Comparison of ENCODE assay signal across 10 mouse cellular contexts in the genomic region with DNA sequence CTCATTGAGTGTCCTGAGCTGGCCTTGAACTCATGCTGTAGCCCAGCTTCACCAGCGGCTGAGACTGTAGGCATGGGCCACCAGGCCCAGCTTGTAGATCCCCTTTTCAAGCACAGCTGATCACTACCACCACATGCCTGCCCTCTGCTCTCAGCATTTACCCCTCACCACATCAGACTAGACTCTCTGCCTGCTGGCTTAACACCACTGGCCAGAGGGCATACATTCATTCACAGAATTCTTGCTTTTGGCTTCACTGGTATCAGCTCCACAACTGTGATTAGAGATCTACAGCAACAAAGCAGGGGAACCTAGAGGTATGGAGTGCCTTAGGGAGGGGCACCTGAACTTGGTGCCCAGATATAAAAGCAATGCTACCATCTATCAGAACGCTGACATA. TPM values are rescaled to one million over a fixed set of nuclear protein-coding genes. Genes with fewer than 3 reads are reported as not detected.
DNase-seq lines count a peak whose midpoint lies in the region; ATAC-seq and TF ChIP-seq lines count a peak whose summit lies in the region.
"Had no signal": no experiment of that assay in that cellular context is flagged by ENCODE, and none has a peak within 500 bp of the region (broad histone marks: within the 10 kb centered on the region; RNA-seq: fewer than 3 reads in every experiment).

No protein-coding gene starts in this region.

- no peak overlapping the region for H3K27ac ChIP-seq in liver, embryonic 11.5 days (ENCODE audit: low read depth, low read length)
- H3K27ac ChIP-seq in forebrain, embryonic 11.5 days (ENCODE audit: low read depth, low read length): no peak overlapping the region
- no peak overlapping the region for H3K27ac ChIP-seq in intestine, postnatal 0 days (ENCODE audit: low read depth, low read length)
- H3K27ac ChIP-seq in neural tube, embryonic 13.5 days (replicated peaks): peak overlapping the region; percentile 91; the same call in 1 of the 2 replicates

- peak overlapping the region; percentile 57 for H3K4me2 ChIP-seq in liver, embryonic 11.5 days
- peak overlapping the region; percentile 60; the same call in 1 of the 2 replicates for H3K4me2 ChIP-seq in forebrain, embryonic 11.5 days (ENCODE audit: low read depth, low read length, severe bottlenecking)
- peak overlapping the region; percentile 53; the same call in 1 of the 2 replicates for H3K4me2 ChIP-seq in intestine, postnatal 0 days (replicated peaks; ENCODE audit: low read depth)
- peak overlapping the region; percentile 53 for H3K4me2 ChIP-seq in neural tube, embryonic 13.5 days

- H3K9ac ChIP-seq in liver, embryonic 11.5 days (ENCODE audit: low read depth, low read length): no peak overlapping the region
- peak overlapping the region; percentile 32 for H3K9ac ChIP-seq in forebrain, embryonic 11.5 days (ENCODE audit: low read length)
- H3K9ac ChIP-seq in intestine, postnatal 0 days (ENCODE audit: low read depth, low read length): no peak overlapping the region
- peak overlapping the region; percentile 8; the same call in 1 of the 2 replicates for H3K9ac ChIP-seq in neural tube, embryonic 13.5 days

- peaks cover 14% of the 10 kb centered on the region for H3K4me1 ChIP-seq in liver, embryonic 11.5 days (replicated peaks; ENCODE audit: control insufficient read depth, insufficient read depth, low read length)
- H3K4me1 ChIP-seq in forebrain, embryonic 11.5 days (replicated peaks; ENCODE audit: control insufficient read depth, insufficient read depth, low read length): peaks cover 3% of the 10 kb centered on the region; the same call in 1 of the 2 replicates
- H3K4me1 ChIP-seq in intestine, postnatal 0 days (replicated peaks; ENCODE audit: control insufficient read depth, insufficient read depth, low read length): peaks cover 6% of the 10 kb centered on the region; the same call in 1 of the 2 replicates
- H3K4me1 ChIP-seq in neural tube, embryonic 13.5 days (replicated peaks): peaks cover 17% of the 10 kb centered on the region

- H3K36me3 ChIP-seq in liver, embryonic 11.5 days (ENCODE audit: control insufficient read depth, insufficient read depth, low read length): peaks cover 5% of the 10 kb centered on the region; the same call in 1 of the 2 replicates
- no peaks in the 10 kb centered on the region; the same call in 1 of the 2 replicates for H3K36me3 ChIP-seq in forebrain, embryonic 11.5 days (ENCODE audit: control insufficient read depth, insufficient read depth, low read length)
- H3K36me3 ChIP-seq in intestine, postnatal 0 days (ENCODE audit: control insufficient read depth, insufficient read depth): peaks cover 28% of the 10 kb centered on the region
- H3K36me3 ChIP-seq in neural tube, embryonic 13.5 days: peaks cover 27% of the 10 kb centered on the region

- 85% methylated on average over 2 of the region's 2 CpGs for WGBS in liver, embryonic 11.5 days
- WGBS in forebrain, embryonic 11.5 days: 95% methylated on average over 2 of the region's 2 CpGs
- 92% methylated on average over 2 of the region's 2 CpGs for WGBS in intestine, postnatal 0 days
- 96% methylated on average over 2 of the region's 2 CpGs for WGBS in neural tube, embryonic 13.5 days

- no peak for ATAC-seq in liver, embryonic 11.5 days (replicated peaks; ENCODE audit: low FRiP score)
- ATAC-seq in forebrain, embryonic 11.5 days (replicated peaks; ENCODE audit: low FRiP score): no peak
- ATAC-seq in intestine, postnatal 0 days: no peak
- ATAC-seq in neural tube, embryonic 13.5 days (ENCODE audit: low read depth): no peak
- no peak for ATAC-seq in activated CD4-positive, CD25-positive, alpha-beta regulatory T cell, adult 4 months

- H3K27me3 ChIP-seq in liver, embryonic 11.5 days (replicated peaks; ENCODE audit: control insufficient read depth, insufficient read depth, low read length): no peaks in the 10 kb centered on the region
- no peaks in the 10 kb centered on the region for H3K27me3 ChIP-seq in forebrain, embryonic 11.5 days (ENCODE audit: control insufficient read depth, insufficient read depth, low read length)
- no peaks in the 10 kb centered on the region for H3K27me3 ChIP-seq in intestine, postnatal 0 days (replicated peaks; ENCODE audit: control insufficient read depth, insufficient read depth, low read length)
- no peaks in the 10 kb centered on the region for H3K27me3 ChIP-seq in neural tube, embryonic 13.5 days

- no peak for TF ChIP-seq CTCF in intestine, postnatal 0 days (IDR thresholded peaks at IDR 0.05; ENCODE audit: low read depth)

- no peak overlapping the region for H3K4me3 ChIP-seq in liver, embryonic 11.5 days (ENCODE audit: low read depth, low read length)
- H3K4me3 ChIP-seq in forebrain, embryonic 11.5 days (ENCODE audit: low read depth, low read length): no peak overlapping the region
- peak overlapping the region; percentile 34; the same call in 1 of the 2 replicates for H3K4me3 ChIP-seq in intestine, postnatal 0 days (ENCODE audit: low read depth, low read length)
- peak overlapping the region; percentile 52 for H3K4me3 ChIP-seq in neural tube, embryonic 13.5 days

- DNase-seq in liver, embryonic 11.5 days (ENCODE audit: low spot score): no peak
- DNase-seq in liver: no peak
- no peak for DNase-seq in forebrain, embryonic 11.5 days (ENCODE audit: low spot score)
- DNase-seq in right cerebral cortex, postnatal 4 days: no peak
- no peak for DNase-seq in layer of hippocampus, postnatal 36 days
- DNase-seq: gastrocnemius, postnatal 25 days had no signal

- H3K9me3 ChIP-seq in liver, embryonic 11.5 days (ENCODE audit: control insufficient read depth, low read length): no peaks in the 10 kb centered on the region
- H3K9me3 ChIP-seq in forebrain, embryonic 11.5 days (ENCODE audit: control insufficient read depth, low read length): no peaks in the 10 kb centered on the region
- no peaks in the 10 kb centered on the region for H3K9me3 ChIP-seq in intestine, postnatal 0 days (ENCODE audit: control insufficient read depth)
- H3K9me3 ChIP-seq in neural tube, embryonic 13.5 days: no peaks in the 10 kb centered on the region

RNA-seq across cellular contexts. Expression of a gene that starts 5.2 kb away (rescaled TPM):
- polyA plus RNA-seq in liver, embryonic 11.5 days (2014; fragmentation: Nextera tagmentation; extraction: Ambion mirVana): 56.2 and 61.8 TPM in 2 replicates
- 52.3 and 59.0 TPM in 2 replicates for polyA plus RNA-seq in forebrain, embryonic 11.5 days (2014; fragmentation: Nextera tagmentation; extraction: Ambion mirVana)
- 42.0 and 42.3 TPM in 2 replicates for polyA plus RNA-seq in intestine, postnatal 0 days (2015; fragmentation: Nextera tagmentation; extraction: Ambion mirVana)
- polyA plus RNA-seq in neural tube, embryonic 13.5 days (2015; fragmentation: Nextera tagmentation; extraction: Ambion mirVana): 92.4 and 94.0 TPM in 2 replicates
- 100 to 1,000 TPM; 171 to 215 TPM for polyA plus RNA-seq in activated CD4-positive, CD25-positive, alpha-beta regulatory T cell, adult 4 months (2017; shearing (Covaris generic))
- 100 to 1,000 TPM; 108 to 128 TPM for total RNA-seq in layer of hippocampus, postnatal 36 days (2021)

RNA-seq across cellular contexts. Expression of a gene that starts 19.1 kb away (rescaled TPM):
- not detected in 2 replicates for polyA plus RNA-seq in liver, embryonic 11.5 days (2014; fragmentation: Nextera tagmentation; extraction: Ambion mirVana)
- not detected in 2 replicates for polyA plus RNA-seq in forebrain, embryonic 11.5 days (2014; fragmentation: Nextera tagmentation; extraction: Ambion mirVana)
- polyA plus RNA-seq in intestine, postnatal 0 days (2015; fragmentation: Nextera tagmentation; extraction: Ambion mirVana): not detected in 2 replicates
- not detected in 2 replicates for polyA plus RNA-seq in neural tube, embryonic 13.5 days (2015; fragmentation: Nextera tagmentation; extraction: Ambion mirVana)
- not detected for polyA plus RNA-seq in activated CD4-positive, CD25-positive, alpha-beta regulatory T cell, adult 4 months (2017; shearing (Covaris generic))
- under 1 TPM; 0.10 TPM for total RNA-seq in layer of hippocampus, postnatal 36 days (2021)
- total RNA-seq: gastrocnemius, postnatal 25 days; megakaryocyte-erythroid progenitor cell, adult 5-6 weeks had no signal

RNA-seq across cellular contexts. Expression of a gene that starts 20.7 kb away (rescaled TPM):
- 7.2 and 8.0 TPM in 2 replicates for polyA plus RNA-seq in liver, embryonic 11.5 days (2014; fragmentation: Nextera tagmentation; extraction: Ambion mirVana)
- 13.9 and 18.0 TPM in 2 replicates for polyA plus RNA-seq in forebrain, embryonic 11.5 days (2014; fragmentation: Nextera tagmentation; extraction: Ambion mirVana)
- 13.7 and 16.3 TPM in 2 replicates for polyA plus RNA-seq in intestine, postnatal 0 days (2015; fragmentation: Nextera tagmentation; extraction: Ambion mirVana)
- polyA plus RNA-seq in neural tube, embryonic 13.5 days (2015; fragmentation: Nextera tagmentation; extraction: Ambion mirVana): 37.0 and 37.8 TPM in 2 replicates
- polyA plus RNA-seq in activated CD4-positive, CD25-positive, alpha-beta regulatory T cell, adult 4 months (2017; shearing (Covaris generic)): 10 to 100 TPM; 89.9 to 91.4 TPM
- 100 to 1,000 TPM; 169 to 174 TPM for total RNA-seq in layer of hippocampus, postnatal 36 days (2021)

RNA-seq across cellular contexts. Expression of a gene that starts 23.3 kb away (rescaled TPM):
- 0.21 TPM in 1 of 2 replicates, not detected in the other for polyA plus RNA-seq in liver, embryonic 11.5 days (2014; fragmentation: Nextera tagmentation; extraction: Ambion mirVana)
- not detected in 2 replicates for polyA plus RNA-seq in forebrain, embryonic 11.5 days (2014; fragmentation: Nextera tagmentation; extraction: Ambion mirVana)
- 0.33 TPM in 2 replicates for polyA plus RNA-seq in intestine, postnatal 0 days (2015; fragmentation: Nextera tagmentation; extraction: Ambion mirVana)
- 0.14 TPM in 2 replicates for polyA plus RNA-seq in neural tube, embryonic 13.5 days (2015; fragmentation: Nextera tagmentation; extraction: Ambion mirVana)
- 1 to 10 TPM; 1.1 to 1.4 TPM for polyA plus RNA-seq in activated CD4-positive, CD25-positive, alpha-beta regulatory T cell, adult 4 months (2017; shearing (Covaris generic))
- total RNA-seq in layer of hippocampus, postnatal 36 days (2021): under 1 TPM; 0.17 to 0.28 TPM
- total RNA-seq: gastrocnemius, postnatal 25 days had no signal

RNA-seq across cellular contexts. Expression of a gene that starts 23.5 kb away (rescaled TPM):
- polyA plus RNA-seq in liver, embryonic 11.5 days (2014; fragmentation: Nextera tagmentation; extraction: Ambion mirVana): 121 and 135 TPM in 2 replicates
- 73.6 and 83.9 TPM in 2 replicates for polyA plus RNA-seq in forebrain, embryonic 11.5 days (2014; fragmentation: Nextera tagmentation; extraction: Ambion mirVana)
- polyA plus RNA-seq in intestine, postnatal 0 days (2015; fragmentation: Nextera tagmentation; extraction: Ambion mirVana): 97.1 and 108 TPM in 2 replicates
- 82.6 and 86.4 TPM in 2 replicates for polyA plus RNA-seq in neural tube, embryonic 13.5 days (2015; fragmentation: Nextera tagmentation; extraction: Ambion mirVana)
- 100 to 1,000 TPM; 372 to 419 TPM for polyA plus RNA-seq in activated CD4-positive, CD25-positive, alpha-beta regulatory T cell, adult 4 months (2017; shearing (Covaris generic))
- total RNA-seq in layer of hippocampus, postnatal 36 days (2021): 10 to 100 TPM; 29.7 to 46.0 TPM

Comparison
In these comparisons a context has a peak if more than half of its experiments do, and no peak if none do; other contexts are left out.
1. H3K4me3 ChIP-seq: peak in intestine, postnatal 0 days (single experiment) and neural tube, embryonic 13.5 days (single experiment); none in liver, embryonic 11.5 days (single experiment) and forebrain, embryonic 11.5 days (single experiment).
2. H3K9ac ChIP-seq: peak in forebrain, embryonic 11.5 days (single experiment) and neural tube, embryonic 13.5 days (single experiment); none in liver, embryonic 11.5 days (single experiment) and intestine, postnatal 0 days (single experiment).
3. Peak in every context shown above with its lines, with median percentiles within 50 percentile points of each other: H3K4me2 ChIP-seq.